Mouse (Mus musculus) liver, adult (tissue): ENCODE measurements around the gene Gpr19.

Experiments
- GATA4 ChIP-seq: IDR thresholded peaks from 2 replicates; pipeline ENCODE4 v1.6.1; 2014; ENCODE audit warnings: mild to moderate bottlenecking, low read length; ENCODE audit not compliant: insufficient replicate concordance

Gpr19 gene

DNA sequence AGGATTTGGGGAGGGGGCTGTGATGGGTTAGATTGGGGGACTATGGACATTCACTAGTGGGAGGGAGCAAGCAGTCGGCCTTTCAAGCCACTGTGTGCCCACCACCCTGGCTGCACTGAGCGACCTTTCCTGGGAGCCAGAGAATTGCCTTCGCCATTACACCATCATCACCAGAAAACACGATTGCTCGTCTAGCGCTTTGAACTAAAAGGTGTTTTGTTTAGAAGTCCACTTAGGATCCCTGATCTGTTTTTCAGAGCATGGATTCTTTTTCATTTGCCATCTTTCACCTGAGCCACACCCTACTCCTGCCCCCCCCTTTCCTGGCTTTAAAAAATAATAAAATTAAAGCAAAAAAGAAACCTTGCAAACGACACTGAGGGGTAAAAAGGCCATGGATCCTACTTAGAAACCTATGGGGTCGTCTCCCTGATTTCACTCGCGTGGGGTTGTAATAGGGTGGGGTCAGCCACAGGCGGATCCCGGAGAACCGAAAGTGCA, 29.3 kb upstream of the Gpr19 start:
- no peak for TF ChIP-seq GATA4

DNA sequence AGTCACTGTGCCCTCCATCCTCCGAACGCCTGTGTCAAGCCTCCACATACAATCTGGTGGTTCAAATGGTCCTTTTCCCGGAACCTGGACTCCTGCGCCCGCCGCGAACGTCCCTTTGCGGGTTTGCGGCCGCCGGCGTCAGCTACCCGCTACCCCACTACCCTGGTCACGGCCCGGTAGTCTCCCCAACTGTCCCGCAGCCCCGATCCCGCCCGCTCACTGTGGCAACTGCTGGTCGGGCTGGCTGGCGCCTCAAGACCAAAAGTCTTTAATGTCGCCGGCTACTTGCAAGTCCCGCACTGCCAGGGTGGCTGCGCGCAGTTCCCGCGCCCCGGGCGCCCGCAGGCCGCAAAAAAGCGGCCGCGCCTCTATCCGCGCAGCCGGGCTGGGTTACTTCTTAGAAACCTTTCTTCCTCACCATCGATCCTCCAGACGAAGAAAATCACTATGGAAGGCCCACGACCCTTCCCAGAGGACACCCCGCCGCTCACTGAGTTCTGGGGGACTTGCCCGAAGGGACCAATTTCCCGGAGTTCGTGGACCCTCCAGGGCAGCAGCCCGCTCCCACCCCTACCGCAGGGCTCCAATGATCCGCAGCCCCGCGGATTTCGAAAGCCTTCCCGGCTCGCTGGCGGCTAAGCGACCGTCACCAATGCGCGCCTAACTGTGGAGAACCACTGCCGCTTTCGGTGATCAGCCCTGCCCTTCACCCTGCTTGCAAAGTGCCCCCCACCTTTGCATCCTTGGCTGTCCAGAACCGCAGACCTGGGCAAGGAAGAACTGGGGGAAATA, 28.6 kb upstream of the Gpr19 start:
- TF ChIP-seq GATA4: no peak

DNA sequence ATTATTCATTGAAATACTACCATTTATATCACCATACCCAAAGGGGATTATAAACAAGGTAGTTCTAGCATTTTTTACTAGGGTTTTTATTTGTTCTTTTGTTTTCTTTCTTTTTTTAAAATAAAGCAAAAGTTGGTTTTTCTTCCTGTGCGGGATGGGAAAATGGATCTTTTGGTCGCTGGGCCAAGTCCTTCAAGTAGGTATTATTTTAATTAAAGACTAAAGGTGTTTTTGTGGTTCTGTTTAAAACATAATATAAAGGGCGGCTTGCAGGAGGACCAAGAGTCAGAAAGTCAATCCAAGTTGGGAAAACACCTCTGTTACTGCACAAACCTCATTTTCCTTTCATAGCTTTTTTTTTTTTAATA, 27.9 kb upstream of the Gpr19 start:
- TF ChIP-seq GATA4: no peak

DNA sequence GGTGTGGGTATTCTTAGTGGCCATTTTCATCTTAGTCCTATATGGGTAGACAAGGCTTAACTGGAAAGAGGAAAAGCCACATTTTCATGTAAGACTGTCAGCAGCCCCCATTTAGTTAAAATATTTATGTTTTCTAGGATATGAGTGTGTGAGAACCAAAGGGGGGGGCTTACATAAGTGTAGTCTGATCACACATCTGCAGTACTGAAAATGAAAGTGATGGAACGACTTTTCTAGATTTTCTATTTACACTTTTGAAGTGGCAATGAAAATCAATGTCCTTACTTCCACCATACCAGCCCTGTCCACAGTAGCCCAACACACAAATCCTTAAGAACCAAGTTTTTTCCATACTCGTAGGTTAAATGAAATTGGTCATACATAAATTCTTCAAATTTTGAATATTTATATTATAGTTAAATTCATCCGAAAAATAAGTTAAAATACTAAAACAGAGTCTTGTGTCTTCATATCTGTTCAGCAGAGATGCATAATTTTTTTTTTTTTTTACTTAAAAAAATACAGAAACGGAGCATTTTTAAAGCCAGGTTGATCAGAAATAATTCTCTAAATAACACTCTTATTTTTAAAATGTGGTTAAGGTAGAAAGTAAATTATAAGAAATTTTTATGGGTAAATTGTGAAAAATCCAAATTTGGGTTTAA, 27.4 kb upstream of the Gpr19 start:
- TF ChIP-seq GATA4: no peak

DNA sequence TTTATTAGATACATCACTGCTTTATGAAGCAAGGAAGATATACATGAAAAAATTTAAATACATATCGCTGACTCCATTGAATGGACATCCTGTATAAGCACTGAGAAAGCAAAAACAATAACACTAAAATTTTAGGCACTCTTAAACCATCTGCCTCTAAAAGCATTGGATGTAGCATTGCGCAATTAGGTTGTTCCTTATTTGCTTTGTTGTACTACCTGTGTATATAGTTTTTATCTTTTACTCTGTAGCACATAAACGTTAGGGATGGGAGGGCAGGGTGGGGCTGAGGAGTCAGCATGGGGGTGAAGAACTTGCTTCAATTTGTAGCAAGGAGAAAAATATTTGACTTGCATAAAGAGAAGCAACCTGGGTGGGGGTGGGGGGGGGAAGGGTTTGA, 25.9 kb upstream of the Gpr19 start:
- TF ChIP-seq GATA4: no peak

DNA sequence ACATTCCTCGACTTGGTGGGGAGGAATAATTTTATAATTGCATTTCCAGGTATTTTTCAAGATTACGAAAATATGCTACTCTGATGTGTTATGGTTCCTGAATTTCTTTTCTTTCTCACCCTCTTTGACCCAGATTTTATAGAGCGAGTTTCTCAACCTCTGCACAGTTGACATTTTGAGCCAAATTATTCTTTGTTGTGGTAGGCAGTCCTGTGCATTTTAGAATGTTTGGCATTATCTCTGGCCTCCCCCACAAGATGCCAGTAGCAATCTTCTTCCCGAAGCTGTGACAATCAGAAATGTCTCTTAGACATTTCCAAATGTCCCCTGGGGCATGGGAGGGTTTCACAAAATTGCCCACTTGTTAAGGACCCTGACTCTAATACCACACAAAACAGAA, 25.3 kb upstream of the Gpr19 start:
- no peak for TF ChIP-seq GATA4

DNA sequence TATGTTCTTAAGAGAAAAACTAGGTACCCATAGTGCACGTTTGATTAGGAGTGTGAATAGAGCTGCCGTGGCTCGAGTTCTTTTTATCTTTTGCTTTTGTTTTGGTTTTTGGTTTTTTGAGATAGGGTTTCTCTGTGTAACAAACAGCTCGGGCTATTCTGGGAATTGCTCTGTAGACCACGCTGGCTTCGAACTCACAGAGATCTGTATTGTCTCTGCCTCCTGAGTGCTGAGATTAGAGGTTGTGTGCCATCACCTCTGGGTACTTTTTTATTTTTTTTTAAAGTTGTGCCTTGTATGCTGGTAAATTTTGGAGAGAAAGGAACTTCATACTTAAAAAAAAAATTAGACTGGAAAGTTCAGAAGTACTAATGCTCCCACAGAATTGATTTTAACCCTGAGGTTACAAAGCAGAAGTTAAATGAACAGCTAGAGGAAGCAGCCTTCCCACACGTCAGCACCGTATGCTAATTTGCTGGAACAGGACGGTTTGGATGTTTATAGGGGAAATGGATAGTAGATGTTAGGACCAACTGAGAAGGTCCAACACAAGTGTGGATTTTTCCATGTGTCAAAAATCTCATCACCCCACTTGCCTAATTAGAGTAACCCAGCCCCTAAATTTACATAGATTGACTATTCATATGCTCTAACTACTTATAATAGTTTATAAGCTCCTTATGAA, 24.3 kb upstream of the Gpr19 start:
- TF ChIP-seq GATA4: no peak

DNA sequence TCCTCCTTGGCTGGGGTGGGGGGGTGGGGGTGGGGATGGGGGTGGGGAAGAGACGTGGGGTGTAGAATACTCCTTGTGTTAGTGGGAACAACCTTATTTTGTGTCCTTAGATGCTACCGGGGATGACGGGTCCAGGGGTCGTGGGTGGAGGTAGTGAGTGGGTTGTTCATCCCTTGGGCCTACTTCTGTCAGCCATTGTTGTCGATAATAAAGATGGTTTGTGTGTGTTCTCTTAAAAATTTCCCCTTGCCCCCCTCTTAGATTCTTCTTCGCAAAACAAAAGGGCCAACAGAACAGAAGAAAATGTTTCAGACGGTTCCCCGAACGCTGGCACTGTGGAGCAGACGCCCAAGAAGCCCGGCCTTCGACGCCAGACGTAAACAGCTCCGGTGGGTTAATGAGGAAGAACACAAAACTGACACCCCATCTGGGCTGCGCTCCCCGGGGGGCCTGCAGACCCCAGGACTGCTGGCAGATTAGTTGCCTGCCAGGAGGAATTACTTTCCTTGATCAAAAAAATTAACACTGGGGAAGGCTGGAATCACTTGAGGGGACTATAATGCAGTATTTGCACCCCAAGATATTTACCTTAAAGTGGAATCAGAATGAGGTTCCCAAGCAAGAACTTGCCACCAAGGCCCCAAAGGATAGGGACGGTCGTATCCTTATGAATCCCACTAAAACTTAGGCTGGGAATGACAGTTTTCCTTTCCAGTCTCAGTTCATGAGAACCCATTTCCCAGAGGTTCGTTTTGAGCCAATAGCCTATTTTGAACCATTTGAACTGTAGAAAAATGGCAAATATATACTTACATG, 23.5 kb upstream of the Gpr19 start:
- TF ChIP-seq GATA4: no peak

DNA sequence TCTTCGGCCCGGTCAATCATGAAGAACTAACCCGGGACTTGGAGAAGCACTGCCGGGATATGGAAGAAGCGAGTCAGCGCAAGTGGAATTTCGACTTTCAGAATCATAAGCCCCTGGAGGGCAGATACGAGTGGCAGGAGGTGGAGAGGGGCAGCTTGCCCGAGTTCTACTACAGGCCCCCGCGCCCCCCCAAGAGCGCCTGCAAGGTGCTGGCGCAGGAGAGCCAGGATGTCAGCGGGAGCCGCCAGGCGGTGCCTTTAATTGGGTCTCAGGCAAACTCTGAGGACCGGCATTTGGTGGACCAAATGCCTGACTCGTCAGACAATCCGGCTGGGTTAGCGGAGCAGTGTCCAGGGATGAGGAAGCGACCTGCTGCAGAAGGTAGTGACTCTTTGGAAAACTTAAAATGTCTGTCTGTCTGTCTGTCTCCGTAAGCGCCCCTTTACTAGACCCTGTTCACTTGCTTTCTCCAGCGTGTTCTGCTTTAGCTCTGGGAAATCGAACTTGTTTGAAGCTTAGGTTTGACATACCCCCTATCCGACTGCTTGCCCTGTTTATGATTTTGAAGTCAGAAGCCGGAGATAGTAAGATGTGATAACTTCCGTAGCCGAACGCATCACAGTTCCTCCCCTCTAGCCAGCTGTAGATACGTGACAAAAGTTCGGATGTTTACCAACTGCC, 22.8 kb upstream of the Gpr19 start:
- TF ChIP-seq GATA4: no peak

DNA sequence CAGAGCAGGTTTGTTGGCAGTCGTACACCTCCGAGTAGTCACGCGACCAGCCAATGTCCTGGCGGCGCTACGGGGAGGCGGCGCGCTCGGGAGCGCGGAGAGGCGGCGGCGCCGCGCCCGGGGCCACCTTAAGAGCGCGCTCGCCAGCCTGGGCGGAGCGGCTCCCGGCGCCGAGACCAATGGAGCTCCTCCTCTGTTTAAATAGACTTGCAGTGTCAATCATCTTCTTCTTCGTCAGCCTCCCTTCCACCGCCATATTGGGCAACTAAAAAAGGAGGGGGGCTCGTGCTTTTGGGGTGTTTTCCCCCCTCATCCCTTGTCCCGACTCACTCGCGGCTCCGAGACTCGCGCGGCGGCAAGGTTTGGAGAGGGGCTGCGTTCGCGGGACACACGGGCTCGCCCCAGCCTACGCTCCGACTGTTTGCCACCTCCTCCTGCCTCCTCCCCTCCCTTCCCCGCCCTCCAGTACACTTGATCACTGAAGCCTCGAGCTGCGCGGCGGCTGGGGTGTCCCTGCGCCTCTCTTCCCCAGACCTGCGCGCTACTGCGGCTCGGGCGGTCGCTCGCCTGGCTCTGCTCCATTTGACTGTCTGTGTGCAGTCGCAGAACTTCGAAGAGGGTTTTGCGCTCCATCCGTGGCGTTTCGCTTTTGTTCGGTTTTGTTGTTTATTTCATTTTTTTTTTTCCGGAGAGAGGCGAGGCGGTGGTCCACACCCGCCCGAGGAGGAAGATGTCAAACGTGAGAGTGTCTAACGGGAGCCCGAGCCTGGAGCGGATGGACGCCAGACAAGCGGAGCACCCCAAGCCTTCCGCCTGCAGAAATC, 22.0 kb upstream of the Gpr19 start, which contains the start of gene Cdkn1b:
Gene Cdkn1b, plus strand, starts transcription at position 212 of the 824 bp plus-strand sequence.
- TF ChIP-seq GATA4: no peak

DNA sequence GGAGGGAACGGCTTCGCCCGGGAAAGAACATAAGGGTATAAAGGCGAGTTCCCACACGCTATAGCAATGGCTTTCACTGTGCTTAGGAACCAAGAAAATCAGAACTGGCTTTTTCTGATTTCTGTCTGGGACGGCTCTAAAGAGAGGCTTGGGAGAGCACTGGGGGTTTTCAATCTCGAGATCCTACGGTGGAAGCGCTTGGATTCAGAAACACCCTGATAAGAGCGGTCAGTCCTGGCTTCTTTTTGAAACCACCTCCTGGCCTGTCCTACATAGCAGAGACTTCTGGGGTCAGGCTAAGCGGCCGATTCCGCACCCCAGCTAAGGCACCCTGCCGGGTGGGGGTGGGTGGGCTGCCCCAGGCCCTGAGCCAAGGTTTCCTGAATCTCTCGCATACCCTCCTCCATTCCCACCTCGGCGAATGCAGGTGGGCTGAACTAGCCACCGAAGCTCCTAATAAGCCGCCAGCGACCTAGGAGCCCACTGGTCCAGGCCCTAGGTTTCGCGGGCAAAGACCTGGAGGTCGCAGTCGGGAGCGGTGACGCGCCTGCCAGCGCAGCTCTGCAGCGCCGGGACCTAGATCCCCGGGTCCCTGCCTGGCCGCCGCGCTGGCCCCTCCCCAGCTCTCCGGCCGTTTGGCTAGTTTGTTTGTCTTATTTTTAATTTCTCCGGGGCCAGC, 21.3 kb upstream of the Gpr19 start:
- TF ChIP-seq GATA4: no peak

DNA sequence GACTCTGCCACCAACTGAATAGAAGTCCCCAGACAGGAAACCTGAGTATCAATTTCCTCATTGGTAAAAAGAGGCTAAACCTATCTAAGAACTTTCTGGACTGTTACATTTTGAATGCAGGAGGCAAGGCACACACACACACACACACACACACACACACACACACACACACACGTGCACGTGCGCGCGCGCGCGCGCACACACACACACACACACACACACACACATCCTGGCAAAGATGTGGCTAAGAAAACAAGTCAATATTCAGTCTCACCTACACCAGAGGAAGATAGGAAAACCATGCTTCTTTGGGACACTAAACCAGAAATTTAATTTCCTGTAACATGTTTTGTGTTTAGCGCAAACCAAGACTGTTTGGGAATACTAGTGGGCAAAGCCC, 20.4 kb upstream of the Gpr19 start:
- no peak for TF ChIP-seq GATA4

DNA sequence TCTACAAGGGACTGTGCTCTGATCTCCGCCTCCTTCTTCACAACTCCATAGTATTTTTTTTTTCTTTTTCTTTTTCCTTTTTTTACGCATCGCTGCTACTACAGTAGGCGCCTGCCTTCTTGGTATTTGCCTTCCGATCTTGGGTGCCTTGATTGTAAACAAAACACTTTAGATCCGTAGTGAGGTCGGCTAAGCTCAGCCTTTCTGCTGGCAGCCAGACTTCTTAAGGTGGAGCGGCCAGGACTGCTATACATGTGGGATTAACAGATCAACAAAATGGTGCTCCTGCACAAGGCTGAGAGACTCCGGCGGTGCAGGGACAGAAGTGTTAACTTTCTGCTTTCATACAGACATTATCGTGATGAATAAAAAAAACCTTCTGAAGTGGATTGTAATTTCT, 18.7 kb upstream of the Gpr19 start:
- TF ChIP-seq GATA4: no peak

DNA sequence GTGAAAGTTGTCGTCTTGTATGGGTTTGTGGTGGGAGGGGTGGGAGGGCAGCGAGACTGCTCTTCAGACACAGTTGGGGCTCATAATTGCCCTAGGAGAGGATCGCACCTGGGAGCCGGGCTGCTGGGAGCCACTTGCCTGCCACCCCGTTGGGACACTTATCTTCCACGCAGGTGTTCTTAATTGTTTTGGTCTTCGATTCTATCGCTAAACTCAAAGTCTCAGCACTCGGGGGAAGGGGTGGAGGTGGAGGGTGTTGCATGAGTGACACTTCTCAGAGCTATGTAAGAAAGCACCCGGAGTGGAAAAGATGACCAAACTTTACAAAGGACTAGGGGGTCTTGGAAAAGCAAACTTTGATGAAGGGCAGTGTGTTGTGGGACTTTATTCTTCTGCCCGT, 18.3 kb upstream of the Gpr19 start:
- TF ChIP-seq GATA4: no peak

DNA sequence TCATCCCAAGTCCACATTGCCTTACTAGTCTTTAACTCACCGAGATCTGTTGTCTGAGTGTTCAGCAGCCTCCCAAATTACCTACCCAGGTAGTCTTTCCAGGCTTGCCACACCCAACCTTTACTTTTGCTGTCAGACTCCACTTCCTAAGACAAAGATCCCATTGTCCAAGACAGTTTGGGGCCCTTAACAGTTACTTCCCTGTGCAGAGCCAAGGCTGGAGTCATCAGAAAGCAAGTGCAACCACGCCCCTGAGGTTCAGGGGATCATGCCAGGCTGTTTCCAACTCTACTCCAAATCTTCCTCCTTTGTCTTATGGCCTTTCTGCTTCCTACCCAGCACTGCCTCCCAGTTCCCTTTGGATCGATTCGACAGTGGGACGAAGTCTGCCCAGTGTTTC, 16.1 kb upstream of the Gpr19 start:
- no peak for TF ChIP-seq GATA4
